Mouse (Mus musculus) heart, embryonic 10.5 days (tissue): Measurements from ENCODE around the gene Il11. TPM values are rescaled to one million over a fixed set of nuclear protein-coding genes. Genes with fewer than 3 reads are reported as not detected.

Source experiments
- DNase-seq: peaks from one replicate; pipeline ENCODE4 v3.0.0-alpha.2; 2017; ENCODE audit warnings: low spot score
- H3K27ac ChIP-seq: fragments of 300-500 bp; sonication (generic); 2 replicates; pipeline ENCODE4 v1.5.1; 2016; ENCODE audit warnings: mild to moderate bottlenecking
- H3K27me3 ChIP-seq: fragments of 300-500 bp; sonication (generic); 2 replicates; pipeline ENCODE4 v1.6.1; 2016; ENCODE audit warnings: mild to moderate bottlenecking; ENCODE audit not compliant: poor library complexity, insufficient read depth, severe bottlenecking
- H3K36me3 ChIP-seq: fragments of 300-500 bp; sonication (generic); 2 replicates; pipeline ENCODE4 v1.6.1; 2016; ENCODE audit warnings: mild to moderate bottlenecking, moderate library complexity
- H3K4me1 ChIP-seq: fragments of 300-500 bp; sonication (generic); 2 replicates; pipeline ENCODE4 v1.6.1; 2016; ENCODE audit warnings: mild to moderate bottlenecking
- H3K4me3 ChIP-seq: fragments of 300-500 bp; sonication (generic); 2 replicates; pipeline ENCODE4 v1.5.1; 2016; ENCODE audit warnings: mild to moderate bottlenecking, moderate library complexity
- H3K9me3 ChIP-seq: fragments of 300-500 bp; sonication (generic); 2 replicates; pipeline ENCODE4 v1.6.1; 2016; ENCODE audit warnings: mild to moderate bottlenecking, moderate library complexity
- WGBS: fragments of 180-500 bp; shearing (Covaris S2); methylation state at CpG from one replicate; pipeline ENCODE4 v1.1.7; 2016; 5-methylcytosine and 5-hydroxymethylcytosine counted together
- polyA plus RNA-seq: library from polyadenylated mRNA; unstranded; fragments of >200 nt; fragmentation: Nextera tagmentation; extraction: Ambion mirVana; gene quantifications from 2 replicates; pipeline ENCODE4 v1.2.1, GENCODE M21; 2016

The Il11 gene
- polyA plus RNA-seq, 1 experiment from 2014 or later = 0.15 TPM

DNA sequence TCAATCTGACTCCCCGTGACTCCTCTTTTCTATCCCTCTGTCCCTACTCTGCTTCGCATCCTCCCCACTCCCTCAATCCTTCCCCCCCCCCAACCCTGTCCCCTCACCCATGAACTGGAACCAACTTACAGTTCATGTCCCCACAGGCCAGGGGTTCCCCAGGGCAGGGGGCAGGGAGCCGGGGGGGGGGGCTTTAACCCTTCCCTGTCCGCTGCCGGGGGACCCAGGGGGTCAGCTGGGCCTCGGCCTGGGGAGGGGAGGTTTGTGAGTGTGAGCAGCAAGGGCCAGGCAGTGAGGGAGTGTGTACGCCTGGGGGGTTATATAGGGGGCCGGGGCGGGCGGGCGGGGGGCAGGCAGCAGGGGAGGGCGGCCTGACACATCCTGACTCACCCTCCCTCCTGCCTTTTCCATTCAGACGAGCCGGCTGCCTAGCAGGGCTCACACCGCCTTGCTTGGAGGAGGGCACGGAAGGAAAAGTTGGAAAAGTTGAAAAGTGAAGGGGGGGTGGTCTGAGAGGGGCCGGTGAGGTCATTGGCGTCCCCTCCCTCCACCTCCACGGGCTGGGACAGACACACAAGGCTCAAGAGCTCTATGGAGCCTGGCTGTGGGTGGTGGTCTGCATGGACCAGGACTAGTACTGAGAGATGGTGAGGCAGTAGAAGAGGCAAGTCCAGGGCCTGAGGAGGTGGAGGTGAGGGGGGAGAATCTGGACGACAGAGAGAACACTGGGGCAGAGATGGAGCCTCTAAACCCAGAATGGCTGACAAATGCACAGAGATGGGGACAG, 4.6 kb downstream of the Il11 start:
- Histone ChIP-seq H3K4me3 (peak overlapping the region; percentile 24; the same call in 1 of the 2 replicates), H3K36me3 (no peaks in the 10 kb centered on the region), H3K4me1 (peaks cover 40% of the 10 kb centered on the region), H3K27ac (no peak overlapping the region), H3K27me3 (peaks cover 95% of the 10 kb centered on the region), H3K9me3 (no peaks in the 10 kb centered on the region; the same call in 1 of the 2 replicates)
- DNase-seq = no peak
- WGBS = 3% methylated on average over 20 of the region's 20 CpGs

- peak overlapping the region; percentile 56; the same call in 1 of the 2 replicates for H3K27ac ChIP-seq
- DNase-seq = peak; percentile 85
- H3K27me3 ChIP-seq = peaks cover 86% of the 10 kb centered on the region
- H3K36me3 ChIP-seq = no peaks in the 10 kb centered on the region
- under 1% methylated on average over 30 of the region's 56 CpGs for WGBS
- H3K9me3 ChIP-seq = no peaks in the 10 kb centered on the region; the same call in 1 of the 2 replicates
- H3K4me1 ChIP-seq = peaks cover 37% of the 10 kb centered on the region
- peak overlapping the region; percentile 52 for H3K4me3 ChIP-seq
These were observed 5.5 kb downstream of the Il11 start for GRCm38 (mm10) chr7:4776861-4777830.

- Histone ChIP-seq H3K27me3 (peaks cover 80% of the 10 kb centered on the region), H3K4me3 (no peak overlapping the region), H3K4me1 (peaks cover 31% of the 10 kb centered on the region), H3K9me3 (no peaks in the 10 kb centered on the region; the same call in 1 of the 2 replicates), H3K27ac (no peak overlapping the region), H3K36me3 (no peaks in the 10 kb centered on the region)
- WGBS = 49% methylated on average over 10 of the region's 10 CpGs
- no peak for DNase-seq
These were observed 6.5 kb downstream of the Il11 start for GRCm38 (mm10) chr7:4776131-4776530.

DNA sequence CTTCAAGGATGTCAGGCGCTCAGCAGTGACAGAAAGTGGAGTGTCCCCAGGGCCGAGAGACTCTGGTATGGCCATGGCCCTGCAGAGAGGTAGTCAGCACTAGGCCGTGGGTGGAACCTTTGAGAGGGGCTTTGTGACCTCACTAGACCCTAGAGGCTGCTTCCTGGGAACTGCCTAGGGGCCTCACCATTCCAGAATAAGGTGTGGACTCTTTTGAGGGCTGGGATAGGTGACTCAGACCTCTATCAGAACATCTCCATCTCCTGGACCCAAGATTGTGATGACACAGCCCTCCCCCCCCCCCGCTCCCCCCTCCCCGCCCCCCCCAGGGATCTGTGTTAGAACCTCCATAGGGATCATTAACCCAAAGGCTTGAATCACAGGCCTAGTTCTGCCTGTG, 11.5 kb downstream of the Il11 start, which contains the start of gene Fam71e2:
Gene Fam71e2 (minus strand): TSS at position 101 of the 400 bp plus-strand sequence.
- H3K4me3 ChIP-seq = no peak within 1 kb of the TSS
- WGBS = 65% methylated on average over 3 of the region's 5 CpGs
- H3K4me1 ChIP-seq = no peaks in the 10 kb centered on the region
- H3K36me3 ChIP-seq = no peaks in the 10 kb centered on the region
- peaks cover 36% of the 10 kb centered on the region for H3K27me3 ChIP-seq
- H3K27ac ChIP-seq = no peak within 1 kb of the TSS
- DNase-seq = no peak
- no peaks in the 10 kb centered on the region for H3K9me3 ChIP-seq

GRCm38 (mm10) chr7:4764946-4765710, 17.5 kb downstream of the Il11 start:
- H3K9me3 ChIP-seq = no peaks in the 10 kb centered on the region
- H3K27me3 ChIP-seq = peaks cover 2% of the 10 kb centered on the region; the same call in 1 of the 2 replicates
- WGBS = 31% methylated on average over 4 of the region's 4 CpGs
- H3K27ac ChIP-seq = no peak overlapping the region
- 0 out of 2 replicates have a peak, but pooled peaks cover 3% of the 10 kb centered on the region for H3K4me1 ChIP-seq
- no peaks in the 10 kb centered on the region for H3K36me3 ChIP-seq
- DNase-seq = no peak
- no peak overlapping the region for H3K4me3 ChIP-seq

DNA sequence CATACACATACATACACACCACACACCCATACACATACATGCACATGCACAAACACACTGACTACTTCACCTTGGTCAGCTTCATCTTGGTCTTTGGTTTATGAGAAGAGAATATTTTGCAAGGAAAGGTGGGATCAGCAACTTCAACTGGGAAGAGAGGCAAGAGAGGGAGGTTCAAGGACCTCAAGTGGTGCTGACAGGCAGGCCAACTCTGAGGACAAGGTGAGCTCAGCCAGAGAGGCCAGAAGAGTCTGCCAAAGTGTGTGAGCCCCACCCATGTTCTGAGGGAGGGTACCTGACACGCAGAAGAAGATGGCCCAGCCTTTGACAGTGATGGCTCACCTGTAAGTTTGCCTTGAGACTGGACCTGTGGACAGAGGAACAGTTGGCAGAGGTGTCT, 23.0 kb downstream of the Il11 start:
- Histone ChIP-seq H3K27me3 (no peaks in the 10 kb centered on the region), H3K27ac (no peak overlapping the region), H3K9me3 (no peaks in the 10 kb centered on the region), H3K4me3 (no peak overlapping the region), H3K4me1 (no peaks in the 10 kb centered on the region), H3K36me3 (no peaks in the 10 kb centered on the region)
- WGBS = 21% methylated on average over 1 of the region's 1 CpGs
- DNase-seq = no peak

DNA sequence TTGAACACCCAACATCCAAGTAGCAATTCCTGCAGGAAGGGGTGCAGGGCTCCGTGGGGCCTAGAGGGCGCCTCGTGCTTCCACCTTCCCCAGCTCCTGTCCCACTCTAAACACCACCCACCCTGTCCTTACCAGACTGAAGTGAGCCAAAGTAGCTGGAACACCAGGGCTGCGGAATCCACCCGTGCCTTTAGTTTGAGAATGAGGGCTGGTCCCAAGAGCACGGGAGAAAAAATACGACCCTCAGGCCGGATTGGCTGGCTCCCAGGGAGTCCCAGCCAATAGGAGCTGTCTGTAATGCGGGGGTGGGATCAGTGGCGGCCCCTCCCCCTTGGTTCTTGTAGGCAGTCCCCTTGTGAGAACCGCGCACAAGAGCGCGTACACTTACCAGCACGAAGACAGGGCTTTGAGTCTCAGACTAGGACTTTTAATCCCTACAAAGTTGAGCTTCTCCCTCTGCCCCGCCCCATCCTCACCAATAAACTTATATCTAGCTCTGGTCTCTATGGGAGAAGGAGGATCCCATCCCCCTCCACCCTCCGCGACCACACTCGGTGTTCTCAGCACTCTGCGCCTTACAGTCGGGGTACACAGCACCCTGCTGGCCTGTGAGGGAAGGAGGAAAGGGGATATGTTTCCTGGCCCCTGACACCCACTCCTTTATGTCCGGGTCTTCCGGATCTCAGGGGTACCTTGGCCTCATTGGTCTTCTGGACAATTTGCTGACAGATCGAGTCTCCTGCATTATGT, 29.7 kb downstream of the Il11 start, which contains the start of gene Cox6b2:
Gene Cox6b2 (minus strand): TSS at position 274 of the 750 bp plus-strand sequence.
- Histone ChIP-seq H3K27ac (peak within 1 kb of the TSS; percentile 83), H3K4me3 (peak within 1 kb of the TSS; percentile 61)
- 4% methylated on average over 24 of the region's 24 CpGs for WGBS

GRCm38 (mm10) chr7:4751971-4752820, 30.5 kb downstream of the Il11 start:
- Histone ChIP-seq H3K4me1 (peaks cover 20% of the 10 kb centered on the region), H3K27ac (peak overlapping the region; percentile 83), H3K27me3 (0 out of 2 replicates have a peak, but pooled peaks cover 8% of the 10 kb centered on the region), H3K36me3 (no peaks in the 10 kb centered on the region), H3K4me3 (peak overlapping the region; percentile 61), H3K9me3 (no peaks in the 10 kb centered on the region)
- 2% methylated on average over 30 of the region's 30 CpGs for WGBS
- DNase-seq = peak; percentile 91

More for the DNA sequence above, 29.7 kb downstream of the Il11 start, which contains the start of gene Cox6b2:
- H3K36me3 ChIP-seq = no peaks in the 10 kb centered on the region
- no peaks in the 10 kb centered on the region for H3K9me3 ChIP-seq
- 0 out of 2 replicates have a peak, but pooled peaks cover 8% of the 10 kb centered on the region for H3K27me3 ChIP-seq
- peaks cover 20% of the 10 kb centered on the region for H3K4me1 ChIP-seq
- peak; percentile 96 for DNase-seq

DNA sequence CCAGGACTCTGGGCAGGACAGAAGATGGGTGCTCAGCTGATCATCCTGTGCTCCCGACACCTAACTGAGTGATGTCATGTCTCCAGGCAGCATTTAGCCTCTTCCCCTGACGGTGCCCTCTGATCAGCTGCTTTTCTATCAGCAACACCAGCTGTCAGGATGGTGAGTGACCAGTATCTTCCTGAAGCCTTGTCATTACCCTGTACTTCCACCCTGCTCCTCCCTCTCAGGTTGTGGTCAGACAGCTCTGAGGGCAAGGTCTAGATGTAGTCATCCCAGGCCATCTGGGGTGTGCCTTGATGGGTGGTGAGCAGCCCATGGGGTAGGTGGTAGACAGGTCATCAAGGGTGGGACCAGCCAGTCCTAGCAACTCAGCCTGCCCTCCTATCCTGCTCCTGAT, 33.5 kb downstream of the Il11 start:
- Histone ChIP-seq H3K27me3 (0 out of 2 replicates have a peak, but pooled peaks cover 5% of the 10 kb centered on the region), H3K27ac (no peak overlapping the region), H3K36me3 (peaks cover 25% of the 10 kb centered on the region), H3K4me1 (peaks cover 36% of the 10 kb centered on the region), H3K4me3 (no peak overlapping the region), H3K9me3 (no peaks in the 10 kb centered on the region)
- DNase-seq = peak; percentile 86
- WGBS = 65% methylated on average over 2 of the region's 2 CpGs

- 68% methylated on average over 4 of the region's 4 CpGs for WGBS
- Histone ChIP-seq H3K4me1 (peaks cover 37% of the 10 kb centered on the region), H3K36me3 (peaks cover 33% of the 10 kb centered on the region)
These were observed 34.3 kb downstream of the Il11 start for GRCm38 (mm10) chr7:4748321-4748720.

More at GRCm38 (mm10) chr7:4748321-4748720, 34.3 kb downstream of the Il11 start:
- no peak for DNase-seq
- Histone ChIP-seq H3K27me3 (no peaks in the 10 kb centered on the region), H3K27ac (peak overlapping the region; percentile 13; the same call in 1 of the 2 replicates), H3K9me3 (no peaks in the 10 kb centered on the region), H3K4me3 (no peak overlapping the region)
